Mouse (Mus musculus): ENCODE measurements around the gene Hspb9. TPM values are rescaled to one million over a fixed set of nuclear protein-coding genes. Genes with fewer than 3 reads are reported as not detected.

Hspb9 gene
- polyA plus RNA-seq, 1 experiment, result 0.54 TPM

- TF ChIP-seq FLI1 (IDR thresholded peaks at IDR 0.05; ENCODE audit: low read length), result no peak
- TF ChIP-seq GATA1 (IDR thresholded peaks at IDR 0.05; ENCODE audit: borderline replicate concordance, low read length), result no peak
- Histone ChIP-seq H3K36me3 (replicated peaks; ENCODE audit: low read length) (no peaks in the 10 kb centered on the region), H3K27me3 (replicated peaks) (peaks cover 82% of the 10 kb centered on the region), H3K4me1 (peaks cover 20% of the 10 kb centered on the region), H3K9me3 (peaks cover 3% of the 10 kb centered on the region), H3K4me3 (replicated peaks) (no peak overlapping the region)
Measured at GRCm38 (mm10) chr11:100754021-100754692, 40.5 kb downstream of the Hspb9 start.

GRCm38 (mm10) chr11:100754693-100755057, 41.0 kb downstream of the Hspb9 start:
- Histone ChIP-seq H3K36me3 (replicated peaks; ENCODE audit: low read length) (no peaks in the 10 kb centered on the region), H3K4me3 (replicated peaks) (no peak overlapping the region), H3K4me1 (peaks cover 22% of the 10 kb centered on the region), H3K9me3 (peaks cover 3% of the 10 kb centered on the region), H3K27me3 (replicated peaks) (peaks cover 82% of the 10 kb centered on the region)
- TF ChIP-seq GATA1 (IDR thresholded peaks at IDR 0.05; ENCODE audit: borderline replicate concordance, low read length) (no peak), FLI1 (IDR thresholded peaks at IDR 0.05; ENCODE audit: low read length) (no peak)

GRCm38 (mm10) chr11:100756476-100756875, 42.8 kb downstream of the Hspb9 start:
- H3K4me1 ChIP-seq, result peaks cover 32% of the 10 kb centered on the region
- peaks cover 2% of the 10 kb centered on the region for H3K9me3 ChIP-seq
- H3K36me3 ChIP-seq (replicated peaks; ENCODE audit: low read length), result no peaks in the 10 kb centered on the region
- no peak overlapping the region for H3K4me3 ChIP-seq (replicated peaks)
- no peak for TF ChIP-seq GATA1 (IDR thresholded peaks at IDR 0.05; ENCODE audit: borderline replicate concordance, low read length)
- no peak for TF ChIP-seq FLI1 (IDR thresholded peaks at IDR 0.05; ENCODE audit: low read length)
- H3K27me3 ChIP-seq (replicated peaks), result peaks cover 90% of the 10 kb centered on the region

GRCm38 (mm10) chr11:100757566-100757965, 43.9 kb downstream of the Hspb9 start:
- TF ChIP-seq FLI1 (IDR thresholded peaks at IDR 0.05; ENCODE audit: low read length) (no peak), GATA1 (IDR thresholded peaks at IDR 0.05; ENCODE audit: borderline replicate concordance, low read length) (no peak)
- Histone ChIP-seq H3K4me3 (replicated peaks) (no peak overlapping the region), H3K9me3 (no peaks in the 10 kb centered on the region), H3K36me3 (replicated peaks; ENCODE audit: low read length) (no peaks in the 10 kb centered on the region), H3K4me1 (peaks cover 40% of the 10 kb centered on the region), H3K27me3 (replicated peaks) (peaks cover 93% of the 10 kb centered on the region)

- Histone ChIP-seq H3K9me3 (no peaks in the 10 kb centered on the region), H3K27me3 (replicated peaks) (peaks cover 90% of the 10 kb centered on the region), H3K4me3 (replicated peaks) (peak overlapping the region; percentile 88), H3K36me3 (replicated peaks; ENCODE audit: low read length) (no peaks in the 10 kb centered on the region), H3K4me1 (peaks cover 37% of the 10 kb centered on the region)
- TF ChIP-seq GATA1 (IDR thresholded peaks at IDR 0.05; ENCODE audit: borderline replicate concordance, low read length), result no peak
- TF ChIP-seq FLI1 (IDR thresholded peaks at IDR 0.05; ENCODE audit: low read length), result no peak
Measured at GRCm38 (mm10) chr11:100758707-100759610, 45.3 kb downstream of the Hspb9 start.

GRCm38 (mm10) chr11:100759611-100760233, 46.1 kb downstream of the Hspb9 start, which contains the start of gene Kcnh4:
Kcnh4 (minus strand) TSS chr11:100759942.
- Histone ChIP-seq H3K27me3 (replicated peaks) (peaks cover 88% of the 10 kb centered on the region), H3K9me3 (no peaks in the 10 kb centered on the region), H3K4me3 (replicated peaks) (peak within 1 kb of the TSS; percentile 88), H3K36me3 (replicated peaks; ENCODE audit: low read length) (no peaks in the 10 kb centered on the region), H3K4me1 (peaks cover 34% of the 10 kb centered on the region)
- TF ChIP-seq GATA1 (IDR thresholded peaks at IDR 0.05; ENCODE audit: borderline replicate concordance, low read length), result no peak
- TF ChIP-seq FLI1 (IDR thresholded peaks at IDR 0.05; ENCODE audit: low read length), result no peak

GRCm38 (mm10) chr11:100761547-100762045, 47.9 kb downstream of the Hspb9 start:
- Histone ChIP-seq H3K4me3 (replicated peaks) (peak overlapping the region; percentile 91), H3K36me3 (replicated peaks; ENCODE audit: low read length) (peaks cover 3% of the 10 kb centered on the region), H3K4me1 (peaks cover 37% of the 10 kb centered on the region), H3K27me3 (replicated peaks) (peaks cover 74% of the 10 kb centered on the region), H3K9me3 (no peaks in the 10 kb centered on the region)
- no peak for TF ChIP-seq GATA1 (IDR thresholded peaks at IDR 0.05; ENCODE audit: borderline replicate concordance, low read length)
- no peak for TF ChIP-seq FLI1 (IDR thresholded peaks at IDR 0.05; ENCODE audit: low read length)

- H3K4me3 ChIP-seq (replicated peaks), result peak within 1 kb of the TSS; percentile 91
- peaks cover 7% of the 10 kb centered on the region for H3K36me3 ChIP-seq (replicated peaks; ENCODE audit: low read length)
- H3K9me3 ChIP-seq, result no peaks in the 10 kb centered on the region
- TF ChIP-seq GATA1 (IDR thresholded peaks at IDR 0.05; ENCODE audit: borderline replicate concordance, low read length), result no peak
- no peak for TF ChIP-seq FLI1 (IDR thresholded peaks at IDR 0.05; ENCODE audit: low read length)
- H3K4me1 ChIP-seq, result peaks cover 47% of the 10 kb centered on the region
- peaks cover 66% of the 10 kb centered on the region for H3K27me3 ChIP-seq (replicated peaks)
Measured at GRCm38 (mm10) chr11:100762831-100763230, 49.2 kb downstream of the Hspb9 start, which contains the start of gene Hcrt. Hcrt (minus strand) TSS chr11:100762931.

Other genes with a start within 250 kb of the Hspb9 start
- 1.6 TPM in 1 of 2 replicates, not detected in the other for gene Klhl11, start 241.1 kb upstream of the Hspb9 start, polyA plus RNA-seq (2012; ENCODE audit: insufficient read depth, low replicate concordance)
- 7.2 and 21.1 TPM in 2 replicates for gene Acly, start 185.8 kb upstream of the Hspb9 start, polyA plus RNA-seq (2012; ENCODE audit: insufficient read depth, low replicate concordance)
- 0.29 TPM in 1 of 2 replicates, not detected in the other for gene Ttc25, start 168.2 kb upstream of the Hspb9 start, polyA plus RNA-seq (2012; ENCODE audit: insufficient read depth, low replicate concordance)
- 13.3 and 17.1 TPM in 2 replicates for gene Cnp, start 138.9 kb upstream of the Hspb9 start, polyA plus RNA-seq (2012; ENCODE audit: insufficient read depth, low replicate concordance)
- 62.7 and 103 TPM in 2 replicates for gene Nkiras2, start 94.6 kb upstream of the Hspb9 start, polyA plus RNA-seq (2012; ENCODE audit: insufficient read depth, low replicate concordance)
- gene Dnajc7, start 93.7 kb upstream of the Hspb9 start, polyA plus RNA-seq (2012; ENCODE audit: insufficient read depth, low replicate concordance), result 1.8 and 86.6 TPM in 2 replicates
- 0.39 TPM in 1 of 2 replicates, not detected in the other for gene Zfp385c, start 21.4 kb upstream of the Hspb9 start, polyA plus RNA-seq (2012; ENCODE audit: insufficient read depth, low replicate concordance)
- gene Dhx58, start 9.6 kb upstream of the Hspb9 start, polyA plus RNA-seq (2012; ENCODE audit: insufficient read depth, low replicate concordance), result 9.2 TPM in 1 of 2 replicates, not detected in the other
- gene Kat2a, start 1.4 kb upstream of the Hspb9 start, polyA plus RNA-seq (2012; ENCODE audit: insufficient read depth, low replicate concordance), result 30.5 and 34.7 TPM in 2 replicates
- gene Rab5c, start 24.4 kb downstream of the Hspb9 start, polyA plus RNA-seq (2012; ENCODE audit: insufficient read depth, low replicate concordance), result 502 and 744 TPM in 2 replicates
- 0.43 TPM in 1 of 2 replicates, not detected in the other for gene Kcnh4, start 46.1 kb downstream of the Hspb9 start, polyA plus RNA-seq (2012; ENCODE audit: insufficient read depth, low replicate concordance)
- gene Hcrt, start 49.1 kb downstream of the Hspb9 start, polyA plus RNA-seq (2012; ENCODE audit: insufficient read depth, low replicate concordance), result not detected in 2 replicates
- gene Ghdc, start 57.1 kb downstream of the Hspb9 start, polyA plus RNA-seq (2012; ENCODE audit: insufficient read depth, low replicate concordance), result 2.2 and 7.2 TPM in 2 replicates
- gene Stat5b, start 136.9 kb downstream of the Hspb9 start, polyA plus RNA-seq (2012; ENCODE audit: insufficient read depth, low replicate concordance), result 5.7 and 12.8 TPM in 2 replicates
- 2.3 and 3.9 TPM in 2 replicates for gene Stat5a, start 145.5 kb downstream of the Hspb9 start, polyA plus RNA-seq (2012; ENCODE audit: insufficient read depth, low replicate concordance)
- 63.3 and 82.6 TPM in 2 replicates for gene Stat3, start 225.7 kb downstream of the Hspb9 start, polyA plus RNA-seq (2012; ENCODE audit: insufficient read depth, low replicate concordance)

Data from megakaryocyte, embryonic 14.5 days (primary cell).